In genomic region chr6:66381279-66381934, GRCm38 (mm10) we compare ENCODE assay signal across 20 mouse cellular contexts.
A peak's percentile ranks its signal among the peaks of the same experiment; 100 is the strongest.
DNase-seq lines count a peak whose midpoint lies in the region; ATAC-seq and TF ChIP-seq lines count a peak whose summit lies in the region.
"Had no signal": no experiment of that assay in that cellular context is flagged by ENCODE, and none has a peak within 500 bp of the region (broad histone marks: within the 10 kb centered on the region; RNA-seq: fewer than 3 reads in every experiment).

No protein-coding gene starts in this region.

- DNase-seq in kidney, postnatal 0 days (ENCODE audit: low spot score): no peak
- no peak for DNase-seq in kidney, postnatal 4 days
- DNase-seq in CH12.LX (ENCODE audit: extremely low read depth) (no peak), MEL (ENCODE audit: low read depth, low spot score) (no peak)
- peak; percentile 35 for DNase-seq in hindbrain, embryonic 14.5 days (ENCODE audit: low spot score)
- no peak for DNase-seq in thymus, postnatal 10 days (ENCODE audit: low spot score in 2 of 2)
- no peak for DNase-seq in B cell, adult 2 months
- DNase-seq: adrenal gland, postnatal 14 days; cerebellum, adult 11-12 months; cerebellum, postnatal 14 days; kidney, adult 2 months; kidney, postnatal 14 days; liver, postnatal 0 days; thymus, adult 18-20 months had no signal

- in situ Hi-C loops in CH12.LX (cut with MboI; ENCODE audit: low pct_ligation_motif_present, low pct_unique_long_range_greater_than_20kb, low sequenced_read_pairs): no loop called here

- no peak overlapping the region for H3K4me3 ChIP-seq in kidney, postnatal 0 days (replicated peaks; ENCODE audit: low read depth, low read length)
- H3K4me3 ChIP-seq in CH12.LX (replicated peaks in 1 of 3; ENCODE audit: low read depth in 2 of 3, low read length in 2 of 3, poor library complexity in 1 of 3): no peak overlapping the region
- H3K4me3 ChIP-seq in MEL (ENCODE audit: control insufficient read depth in 1 of 2, insufficient read depth in 1 of 2, low read depth in 2 of 2, low read length in 2 of 2): no peak overlapping the region
- H3K4me3 ChIP-seq in hindbrain, embryonic 14.5 days (replicated peaks; ENCODE audit: low read length): no peak overlapping the region
- H3K4me3 ChIP-seq: heart, embryonic 10.5 days; limb, embryonic 10.5 days; megakaryocyte, embryonic 14.5 days; midbrain, embryonic 15.5 days had no signal

- H3K4me1 ChIP-seq in kidney, postnatal 0 days (replicated peaks; ENCODE audit: insufficient read depth, low read length): no peaks in the 10 kb centered on the region
- H3K4me1 ChIP-seq in CH12.LX (ENCODE audit: control insufficient read depth in 1 of 2, insufficient read depth in 2 of 2) (no peaks in the 10 kb centered on the region), MEL (ENCODE audit: control insufficient read depth in 1 of 2, insufficient read depth in 2 of 2, low read length in 2 of 2) (no peaks in the 10 kb centered on the region)
- H3K4me1 ChIP-seq in hindbrain, embryonic 14.5 days (replicated peaks; ENCODE audit: control insufficient read depth, insufficient read depth, low read length): no peaks in the 10 kb centered on the region
- H3K4me1 ChIP-seq: heart, embryonic 10.5 days; limb, embryonic 10.5 days; midbrain, embryonic 15.5 days had no signal

- no peak for TF ChIP-seq EP300 in CH12.LX (IDR thresholded peaks at IDR 0.05; ENCODE audit: low read length)
- no peak for TF ChIP-seq EP300 in MEL (IDR thresholded peaks at IDR 0.05; ENCODE audit: low read depth in 1 of 2, low read length in 2 of 2)

- no peak overlapping the region for H3K4me2 ChIP-seq in kidney, postnatal 0 days (ENCODE audit: low read length)
- H3K4me2 ChIP-seq in CH12.LX (ENCODE audit: insufficient read depth, low read depth, poor library complexity, severe bottlenecking): no peak overlapping the region
- no peak overlapping the region for H3K4me2 ChIP-seq in hindbrain, embryonic 14.5 days (replicated peaks)
- H3K4me2 ChIP-seq: midbrain, embryonic 15.5 days had no signal

- TF ChIP-seq CTCF in kidney, postnatal 0 days (IDR thresholded peaks at IDR 0.05; ENCODE audit: low read depth): peak; percentile 17; the same call in 1 of the 2 replicates
- TF ChIP-seq CTCF in CH12.LX (conservative IDR thresholded peaks at IDR 0.05 in 1 of 2, IDR thresholded peaks at IDR 0.05 in 1 of 2; ENCODE audit: low read depth in 2 of 2, low read length in 2 of 2): peak in 1 of 2 experiments; percentile 25; a peak in 2 of 4 replicates
- no peak for TF ChIP-seq CTCF in MEL (IDR thresholded peaks at IDR 0.05 in 2 of 3, conservative IDR thresholded peaks at IDR 0.05 in 1 of 3; ENCODE audit: control insufficient read depth in 1 of 3, insufficient read depth in 1 of 3, low read depth in 2 of 3, low read length in 3 of 3, poor library complexity in 1 of 3, severe bottlenecking in 1 of 3)

- H3K79me2 ChIP-seq in CH12.LX (replicated peaks; ENCODE audit: control insufficient read depth, extremely low read depth, insufficient read depth, poor library complexity, severe bottlenecking) (no peaks in the 10 kb centered on the region), MEL (ENCODE audit: control insufficient read depth, insufficient read depth, low read length, poor library complexity) (no peaks in the 10 kb centered on the region)

- no peaks in the 10 kb centered on the region for H3K36me3 ChIP-seq in kidney, postnatal 0 days (ENCODE audit: insufficient read depth, low read length)
- H3K36me3 ChIP-seq in CH12.LX (replicated peaks in 1 of 2; ENCODE audit: control insufficient read depth in 1 of 2, insufficient read depth in 1 of 2, low read length in 1 of 2) (no peaks in the 10 kb centered on the region), MEL (ENCODE audit: control insufficient read depth in 1 of 2, insufficient read depth in 2 of 2, low read length in 2 of 2) (no peaks in the 10 kb centered on the region)
- no peaks in the 10 kb centered on the region for H3K36me3 ChIP-seq in hindbrain, embryonic 14.5 days (replicated peaks; ENCODE audit: control insufficient read depth, insufficient read depth)
- H3K36me3 ChIP-seq: heart, embryonic 10.5 days; limb, embryonic 10.5 days; midbrain, embryonic 15.5 days had no signal

- no peak for ATAC-seq in kidney, postnatal 0 days (replicated peaks; ENCODE audit: low FRiP score, low read depth)
- peak; percentile 70 for ATAC-seq in hindbrain, embryonic 14.5 days (ENCODE audit: low FRiP score)
- ATAC-seq: activated CD4-positive, CD25-positive, alpha-beta regulatory T cell, adult 4 months; inflammation-experienced regulatory T-cells, adult 6 months; liver, postnatal 0 days; midbrain, embryonic 15.5 days had no signal

- no peaks in the 10 kb centered on the region for H3K27me3 ChIP-seq in kidney, postnatal 0 days (ENCODE audit: insufficient read depth, low read length)
- H3K27me3 ChIP-seq in CH12.LX (replicated peaks): no peaks in the 10 kb centered on the region
- H3K27me3 ChIP-seq in MEL (ENCODE audit: control insufficient read depth in 1 of 2, insufficient read depth in 2 of 2, low read length in 2 of 2): no peaks in the 10 kb centered on the region
- H3K27me3 ChIP-seq in hindbrain, embryonic 14.5 days (ENCODE audit: control insufficient read depth, insufficient read depth, low read length): no peaks in the 10 kb centered on the region
- H3K27me3 ChIP-seq: megakaryocyte, embryonic 14.5 days; midbrain, embryonic 15.5 days had no signal

- TF ChIP-seq POLR2A in CH12.LX (IDR thresholded peaks at IDR 0.05; ENCODE audit: low read depth, low read length): no peak
- no peak for TF ChIP-seq POLR2A in MEL (IDR thresholded peaks at IDR 0.05; ENCODE audit: control insufficient read depth in 1 of 2, insufficient read depth in 1 of 2, low read depth in 1 of 2, low read length in 2 of 2, poor library complexity in 1 of 2)

- dilution Hi-C loops in CH12.LX (cut with MboI; ENCODE audit: extremely low pct_ligation_motif_present, extremely low pct_unique_long_range_greater_than_20kb, low sequenced_read_pairs): no loop called here

- H3K9ac ChIP-seq in kidney, postnatal 0 days (ENCODE audit: low read depth, low read length): no peak overlapping the region
- H3K9ac ChIP-seq in CH12.LX (ENCODE audit: insufficient read depth, low read depth): no peak overlapping the region
- H3K9ac ChIP-seq in MEL (ENCODE audit: control insufficient read depth, low read depth, low read length, poor library complexity, severe bottlenecking): no peak overlapping the region
- H3K9ac ChIP-seq in hindbrain, embryonic 14.5 days: no peak overlapping the region
- H3K9ac ChIP-seq: liver, postnatal 0 days; midbrain, embryonic 15.5 days had no signal

- H3K9me3 ChIP-seq in kidney, postnatal 0 days (replicated peaks; ENCODE audit: low read length): no peaks in the 10 kb centered on the region
- no peaks in the 10 kb centered on the region for H3K9me3 ChIP-seq in CH12.LX (replicated peaks; ENCODE audit: low read length)
- H3K9me3 ChIP-seq in MEL (replicated peaks; ENCODE audit: insufficient read depth, low read length): no peaks in the 10 kb centered on the region
- H3K9me3 ChIP-seq in hindbrain, embryonic 14.5 days (ENCODE audit: control insufficient read depth, low read length): no peaks in the 10 kb centered on the region
- H3K9me3 ChIP-seq: heart, embryonic 10.5 days; limb, embryonic 10.5 days; megakaryocyte, embryonic 14.5 days; midbrain, embryonic 15.5 days had no signal

- no peak overlapping the region for H3K27ac ChIP-seq in kidney, postnatal 0 days
- H3K27ac ChIP-seq in CH12.LX (ENCODE audit: insufficient read depth, low read depth) (no peak overlapping the region), MEL (ENCODE audit: control insufficient read depth, low read depth, low read length) (no peak overlapping the region)
- no peak overlapping the region for H3K27ac ChIP-seq in hindbrain, embryonic 14.5 days
- H3K27ac ChIP-seq: heart, embryonic 10.5 days; limb, embryonic 10.5 days; midbrain, embryonic 15.5 days had no signal

- WGBS in kidney, postnatal 0 days: 50% methylated on average over 1 of the region's 1 CpGs
- WGBS in hindbrain, embryonic 14.5 days: 4% methylated on average over 1 of the region's 1 CpGs

- TF ChIP-seq RAD21 in CH12.LX (IDR thresholded peaks at IDR 0.05; ENCODE audit: low read depth, low read length): peak; percentile 24
- TF ChIP-seq RAD21 in MEL (IDR thresholded peaks at IDR 0.05; ENCODE audit: low read depth, low read length): no peak; the same call in 1 of the 2 replicates

TF ChIP-seq in CH12.LX, 34 proteins besides CTCF, POLR2A, EP300 and RAD21:
- peak; percentile 31 for TF ChIP-seq SMC3 (IDR thresholded peaks at IDR 0.05; ENCODE audit: low read depth, low read length)
- TF ChIP-seq POLR2AphosphoS2 (IDR thresholded peaks at IDR 0.05; ENCODE audit: low read depth, low read length): no peak
- TF ChIP-seq RCOR1 (conservative IDR thresholded peaks at IDR 0.05; ENCODE audit: low read depth, low read length): no peak

TF ChIP-seq in MEL, 35 proteins besides CTCF, POLR2A, EP300 and RAD21:
- TF ChIP-seq TAL1 (IDR thresholded peaks at IDR 0.05; ENCODE audit: low read length): no peak
- peak; percentile 13; the same call in 1 of the 2 replicates for TF ChIP-seq SMC3 (IDR thresholded peaks at IDR 0.05; ENCODE audit: low read depth, low read length)
